Mouse (Mus musculus) limb, embryonic 13.5 days (tissue): ENCODE results near the gene 1700023F06Rik. TPM values are rescaled to one million over a fixed set of nuclear protein-coding genes. Genes with fewer than 3 reads are reported as not detected.
A peak's percentile ranks its signal among the peaks of the same experiment; 100 is the strongest.

Source experiments
- ATAC-seq: fragments of 200-750 bp; cut with Nextera tagmentation; 2 replicates; pipeline ENCODE4 v1.8.0; 2017; ENCODE audit warnings: low read depth, moderate number of reproducible peaks, moderate TSS enrichment; ENCODE audit not compliant: low FRiP score
- H3K27ac ChIP-seq: fragments of 300-500 bp; sonication (generic); 2 replicates; pipeline ENCODE4 v1.5.1; 2015; ENCODE audit warnings: inconsistent platforms, mild to moderate bottlenecking, moderate library complexity
- H3K27me3 ChIP-seq: fragments of 300-500 bp; sonication (generic); 2 replicates; pipeline ENCODE4 v1.6.1; 2015; ENCODE audit warnings: mild to moderate bottlenecking, inconsistent platforms
- H3K36me3 ChIP-seq: fragments of 300-500 bp; sonication (generic); 2 replicates; pipeline ENCODE4 v1.6.1; 2015; ENCODE audit warnings: inconsistent platforms, mild to moderate bottlenecking, moderate library complexity
- H3K4me1 ChIP-seq: fragments of 300-500 bp; sonication (generic); 2 replicates; pipeline ENCODE4 v1.6.1; 2015; ENCODE audit warnings: inconsistent platforms
- H3K4me2 ChIP-seq: fragments of 300-500 bp; sonication (generic); replicated peaks from 2 replicates; pipeline ENCODE4 v1.6.1; 2015; ENCODE audit warnings: inconsistent platforms, mild to moderate bottlenecking, moderate library complexity
- H3K4me3 ChIP-seq: fragments of 300-500 bp; sonication (generic); 2 replicates; pipeline ENCODE4 v1.5.1; 2015; ENCODE audit warnings: moderate library complexity, mild to moderate bottlenecking, inconsistent platforms
- H3K9ac ChIP-seq: fragments of 300-500 bp; sonication (generic); 2 replicates; pipeline ENCODE4 v1.6.1; 2015; ENCODE audit warnings: mild to moderate bottlenecking, inconsistent platforms
- H3K9me3 ChIP-seq: fragments of 300-500 bp; sonication (generic); 2 replicates; pipeline ENCODE4 v1.6.1; 2016; ENCODE audit warnings: inconsistent platforms
- WGBS: fragments of 180-500 bp; shearing (Covaris S2); methylation state at CpG from one replicate; pipeline ENCODE4 v1.1.7; 2015; 5-methylcytosine and 5-hydroxymethylcytosine counted together
- polyA plus RNA-seq: library from polyadenylated mRNA; unstranded; fragments of >200 nt; fragmentation: Nextera tagmentation; extraction: Ambion mirVana; gene quantifications from 2 replicates; pipeline ENCODE4 v1.2.1, GENCODE M21; 2015

The 1700023F06Rik gene
- polyA plus RNA-seq, 1 experiment from 2014 or later = 0.55 TPM

DNA sequence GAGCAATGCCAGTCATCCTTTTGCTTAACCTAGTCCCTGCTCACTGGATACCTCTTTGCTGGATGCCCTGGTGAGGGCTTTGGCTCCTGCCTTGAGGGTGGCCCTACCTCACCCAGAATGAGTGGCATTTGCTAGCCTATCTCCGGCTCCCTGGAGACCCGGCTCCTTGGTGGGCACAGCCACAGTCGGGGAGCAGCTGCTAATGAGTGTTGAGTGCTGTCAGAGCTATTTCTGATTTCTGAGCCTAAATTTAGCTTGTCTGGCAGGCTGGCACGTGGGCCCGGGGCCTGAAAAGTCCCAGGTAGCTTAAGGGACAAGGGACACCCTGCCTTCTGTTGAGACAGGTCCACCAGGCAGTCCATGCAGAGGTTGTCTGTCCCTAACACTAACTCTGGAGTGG is 31.1 kb downstream of the 1700023F06Rik start:
- Histone ChIP-seq H3K4me1 (no peaks in the 10 kb centered on the region), H3K27ac (no peak overlapping the region), H3K36me3 (no peaks in the 10 kb centered on the region), H3K9ac (no peak overlapping the region), H3K4me2 (no peak overlapping the region), H3K27me3 (peaks cover 26% of the 10 kb centered on the region), H3K9me3 (no peaks in the 10 kb centered on the region), H3K4me3 (no peak overlapping the region)
- no peak for ATAC-seq
- WGBS = 71% methylated on average over 5 of the region's 5 CpGs

DNA sequence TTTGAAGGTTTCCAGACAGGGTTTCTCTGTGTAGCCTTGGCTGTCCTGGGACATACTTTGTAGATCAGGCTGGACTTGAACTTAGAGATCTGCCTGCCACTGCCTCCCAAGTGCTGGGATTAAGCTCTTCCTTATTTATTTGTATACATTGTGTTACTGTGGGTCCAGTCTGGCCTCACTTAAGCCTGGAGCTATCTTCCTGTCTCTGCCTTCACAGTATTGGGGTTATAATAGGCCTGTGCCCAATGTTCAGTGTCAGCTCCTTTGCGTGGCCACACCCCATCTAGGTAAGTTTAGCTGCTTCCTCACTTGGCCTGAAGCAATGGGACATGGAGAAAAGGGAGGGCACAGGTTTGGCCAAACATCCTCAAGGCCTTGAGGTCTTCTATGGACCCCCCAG is 31.8 kb downstream of the 1700023F06Rik start:
- Histone ChIP-seq H3K9me3 (no peaks in the 10 kb centered on the region), H3K36me3 (no peaks in the 10 kb centered on the region), H3K9ac (no peak overlapping the region), H3K4me3 (no peak overlapping the region), H3K4me1 (peaks cover under 1% of the 10 kb centered on the region; the same call in 1 of the 2 replicates), H3K27ac (no peak overlapping the region), H3K4me2 (no peak overlapping the region), H3K27me3 (peaks cover 28% of the 10 kb centered on the region)
- no peak for ATAC-seq
- 79% methylated on average over 1 of the region's 1 CpGs for WGBS

DNA sequence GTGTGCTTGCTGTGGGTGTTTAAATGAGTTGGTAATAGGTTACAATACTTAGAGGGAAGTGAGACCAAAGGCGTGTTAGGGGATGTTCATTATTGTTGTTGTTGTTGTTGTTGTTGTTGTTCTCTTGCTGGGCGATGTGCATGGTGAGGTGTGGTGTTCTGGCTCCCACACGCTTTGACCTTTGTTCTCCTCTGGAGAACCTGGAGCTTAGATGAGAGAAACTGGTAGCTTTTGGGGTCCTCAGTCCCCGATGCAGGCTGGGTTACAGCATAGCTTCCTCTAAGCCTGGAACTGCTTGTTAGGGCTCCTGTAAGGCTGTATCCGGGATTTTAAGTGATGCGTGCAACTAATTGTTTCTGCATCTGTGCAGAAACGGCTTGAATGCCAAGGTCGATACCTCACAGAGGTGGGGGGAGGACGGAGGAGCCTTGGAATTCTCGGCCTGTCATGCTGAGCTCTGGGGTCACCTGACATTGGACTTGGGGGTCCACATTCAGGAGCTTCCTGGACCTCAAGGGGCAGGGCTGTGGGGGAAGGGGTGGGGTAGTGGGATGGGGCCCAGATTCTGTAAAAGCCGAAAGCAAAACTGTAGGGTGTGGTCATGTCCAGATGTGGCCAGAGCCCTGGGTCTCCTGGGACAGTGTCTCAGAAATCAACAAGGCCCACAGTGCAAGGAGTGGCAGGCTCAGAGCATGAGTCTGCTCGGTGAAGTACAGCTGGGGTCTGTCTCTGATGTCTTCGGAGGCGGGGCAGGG is 32.5 kb downstream of the 1700023F06Rik start:
- no peaks in the 10 kb centered on the region for H3K36me3 ChIP-seq
- WGBS = 60% methylated on average over 14 of the region's 14 CpGs

DNA sequence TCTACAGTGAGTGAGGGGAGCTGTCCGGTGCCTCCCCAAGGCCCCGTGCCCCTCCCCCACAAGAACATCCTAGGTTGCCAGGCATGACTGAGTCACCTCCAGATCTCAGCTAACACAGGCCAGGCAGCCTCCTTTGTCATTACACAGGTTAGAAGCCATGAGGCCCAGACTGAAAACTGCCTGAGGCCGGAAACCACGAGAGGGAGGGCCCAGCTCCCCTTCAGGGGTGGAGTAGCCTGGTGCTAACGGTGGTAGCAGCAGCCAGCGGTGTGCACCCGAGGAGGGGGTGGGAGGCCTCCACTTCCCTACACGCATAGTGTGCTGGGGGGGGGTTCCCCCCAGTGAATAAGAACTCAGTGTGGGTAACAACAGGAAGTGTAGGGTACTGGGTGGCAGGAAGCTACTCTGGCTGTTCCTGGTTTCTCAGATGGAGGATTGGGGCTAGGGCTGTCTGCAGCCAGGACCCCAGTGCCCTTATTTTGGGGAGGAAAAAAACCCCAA is 33.4 kb downstream of the 1700023F06Rik start:
- no peak for ATAC-seq

More for the DNA sequence above, 32.5 kb downstream of the 1700023F06Rik start:
- no peak overlapping the region for H3K9ac ChIP-seq
- H3K4me1 ChIP-seq = peaks cover 7% of the 10 kb centered on the region
- H3K27ac ChIP-seq = no peak overlapping the region
- H3K4me2 ChIP-seq = no peak overlapping the region
- no peak for ATAC-seq
- H3K27me3 ChIP-seq = peaks cover 34% of the 10 kb centered on the region
- H3K4me3 ChIP-seq = no peak overlapping the region
- no peaks in the 10 kb centered on the region for H3K9me3 ChIP-seq

DNA sequence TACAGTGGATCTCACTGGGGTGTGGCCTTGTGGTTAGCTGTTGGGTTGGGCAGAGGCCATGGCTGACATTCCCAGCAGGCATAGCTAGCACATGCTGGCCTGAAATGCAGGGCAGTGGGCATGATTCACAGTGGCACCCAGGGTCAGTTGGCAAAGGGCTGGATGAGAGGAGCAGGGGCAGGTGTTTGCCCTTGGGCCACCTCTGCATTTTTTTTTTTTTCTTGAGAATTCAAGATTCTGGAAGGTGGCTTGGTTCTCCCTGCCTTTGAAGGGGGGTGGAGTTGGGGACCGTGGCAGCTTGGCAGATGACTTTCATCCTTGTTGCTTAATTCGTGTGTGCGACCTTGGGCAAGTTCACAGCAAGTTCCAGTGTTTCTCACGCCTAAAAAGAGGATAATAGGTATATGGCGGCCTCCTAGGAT is 33.9 kb downstream of the 1700023F06Rik start:
- Histone ChIP-seq H3K9me3 (no peaks in the 10 kb centered on the region), H3K27ac (no peak overlapping the region), H3K4me3 (no peak overlapping the region), H3K36me3 (no peaks in the 10 kb centered on the region), H3K4me2 (no peak overlapping the region), H3K27me3 (peaks cover 46% of the 10 kb centered on the region), H3K9ac (no peak overlapping the region), H3K4me1 (peaks cover 15% of the 10 kb centered on the region)
- 77% methylated on average over 5 of the region's 5 CpGs for WGBS
- no peak for ATAC-seq

More for the DNA sequence above, 33.4 kb downstream of the 1700023F06Rik start:
- H3K27me3 ChIP-seq = peaks cover 41% of the 10 kb centered on the region
- no peak overlapping the region for H3K27ac ChIP-seq
- no peak overlapping the region for H3K9ac ChIP-seq
- H3K4me2 ChIP-seq = no peak overlapping the region
- H3K9me3 ChIP-seq = no peaks in the 10 kb centered on the region
- H3K4me3 ChIP-seq = no peak overlapping the region
- 48% methylated on average over 8 of the region's 8 CpGs for WGBS
- peaks cover 15% of the 10 kb centered on the region for H3K4me1 ChIP-seq
- H3K36me3 ChIP-seq = no peaks in the 10 kb centered on the region

DNA sequence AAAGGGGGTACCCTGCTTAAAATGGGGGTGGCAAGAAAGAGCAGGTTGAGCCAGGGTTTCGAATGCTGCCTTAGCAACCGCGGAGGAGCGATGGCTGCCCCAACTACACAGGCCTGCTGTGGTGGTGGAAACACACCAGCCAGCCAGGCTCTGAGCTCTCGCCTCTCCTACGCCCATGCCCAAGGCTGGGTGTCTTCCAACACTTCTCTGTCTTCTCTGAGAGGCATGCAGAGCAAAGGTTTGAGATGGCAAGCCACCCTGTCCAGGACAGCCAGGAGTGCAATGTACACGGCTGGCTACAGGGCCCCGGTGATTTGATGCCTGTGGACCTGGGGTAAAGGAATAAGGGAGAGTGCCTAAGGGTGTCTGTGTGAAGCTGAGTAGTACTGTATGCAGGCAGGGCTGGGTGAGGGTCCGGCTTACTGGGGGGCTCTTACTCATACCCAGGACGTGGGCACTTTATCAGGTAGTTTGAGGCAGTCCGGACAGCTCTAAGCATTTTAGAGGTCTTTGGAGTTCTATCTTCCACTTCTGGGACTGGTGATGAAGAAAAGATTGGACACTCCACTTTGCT is 34.5 kb downstream of the 1700023F06Rik start:
- H3K4me2 ChIP-seq = no peak overlapping the region
- WGBS = 88% methylated on average over 11 of the region's 11 CpGs
- no peak for ATAC-seq
- peaks cover 15% of the 10 kb centered on the region for H3K4me1 ChIP-seq
- H3K36me3 ChIP-seq = no peaks in the 10 kb centered on the region
- no peak overlapping the region for H3K9ac ChIP-seq
- no peak overlapping the region for H3K4me3 ChIP-seq
- peaks cover 52% of the 10 kb centered on the region for H3K27me3 ChIP-seq
- no peaks in the 10 kb centered on the region for H3K9me3 ChIP-seq
- H3K27ac ChIP-seq = no peak overlapping the region

DNA sequence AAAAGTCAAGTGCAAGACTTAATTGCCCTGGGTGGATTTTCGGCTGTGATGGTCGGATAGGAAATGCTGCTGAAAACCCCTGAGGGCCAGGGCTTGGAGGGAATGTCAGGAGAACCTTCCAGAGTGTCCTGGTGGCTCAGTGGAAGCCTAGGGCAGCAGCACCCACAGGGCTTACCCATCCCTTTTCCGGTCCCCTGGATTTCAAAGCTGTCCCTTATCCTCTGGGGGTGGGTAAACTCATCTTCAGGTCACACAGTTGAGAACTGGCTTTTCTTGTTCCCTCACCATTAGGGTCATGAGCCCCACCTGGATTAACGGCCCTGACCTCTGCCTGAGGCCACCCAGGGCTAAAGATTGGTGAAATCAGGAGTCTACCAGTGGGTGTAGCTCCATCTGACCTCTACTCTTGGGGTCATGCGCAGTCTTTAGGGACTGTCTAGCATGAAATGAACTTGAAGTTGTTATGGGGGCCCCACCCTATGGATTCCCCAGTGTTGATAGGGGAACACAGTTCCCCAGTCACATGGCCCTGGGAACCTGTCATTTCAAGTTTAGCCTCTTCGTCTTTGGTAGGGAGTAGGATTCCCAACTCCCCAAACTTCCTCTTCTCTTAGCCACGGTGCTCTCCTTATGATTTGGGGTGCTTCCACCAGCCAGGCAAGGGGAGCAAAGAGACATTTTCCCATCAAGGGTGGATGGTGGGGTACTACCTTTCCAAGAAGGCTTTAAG is 35.2 kb downstream of the 1700023F06Rik start:
- H3K27ac ChIP-seq = no peak overlapping the region
- ATAC-seq = no peak
- no peak overlapping the region for H3K4me3 ChIP-seq
- WGBS = 75% methylated on average over 7 of the region's 7 CpGs
- H3K4me2 ChIP-seq = no peak overlapping the region
- H3K27me3 ChIP-seq = peaks cover 57% of the 10 kb centered on the region
- H3K9me3 ChIP-seq = no peaks in the 10 kb centered on the region
- H3K9ac ChIP-seq = no peak overlapping the region
- H3K36me3 ChIP-seq = no peaks in the 10 kb centered on the region
- peaks cover 15% of the 10 kb centered on the region for H3K4me1 ChIP-seq

DNA sequence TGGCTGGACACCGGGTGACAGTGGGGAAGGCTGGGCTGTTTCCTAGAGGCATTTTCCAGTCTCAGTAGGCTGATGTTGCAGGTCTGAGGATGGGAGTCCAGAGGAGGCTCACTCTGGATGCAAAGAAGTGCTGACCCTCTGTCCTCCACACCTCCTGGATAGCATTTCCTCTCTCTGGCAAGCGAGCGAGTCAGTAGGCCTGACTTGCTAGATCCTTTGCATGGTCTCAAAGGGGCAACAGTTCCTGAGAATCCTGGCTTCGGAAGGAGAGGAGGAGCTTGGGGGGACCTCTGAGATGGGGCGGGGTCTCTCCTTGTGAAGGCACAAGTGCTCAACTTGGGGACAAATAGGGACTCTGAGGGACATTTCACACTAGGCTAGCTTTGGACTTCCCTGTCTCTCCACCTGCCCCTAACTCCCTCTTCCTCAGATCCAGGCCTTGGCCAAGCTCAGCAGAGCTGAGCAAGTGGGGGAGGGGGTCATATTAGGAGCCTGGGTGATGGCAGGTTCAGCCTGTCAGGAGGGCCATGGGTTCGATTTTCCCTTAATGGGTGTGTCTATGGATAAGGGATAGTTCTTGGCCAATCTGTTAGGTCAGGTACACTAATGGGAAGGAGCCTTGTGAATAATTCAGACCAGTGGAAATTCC is 35.8 kb downstream of the 1700023F06Rik start:
- H3K9ac ChIP-seq = no peak overlapping the region
- ATAC-seq = no peak
- 65% methylated on average over 6 of the region's 6 CpGs for WGBS
- no peak overlapping the region for H3K4me2 ChIP-seq
- no peaks in the 10 kb centered on the region for H3K9me3 ChIP-seq
- H3K4me1 ChIP-seq = peaks cover 15% of the 10 kb centered on the region
- H3K27me3 ChIP-seq = peaks cover 60% of the 10 kb centered on the region
- H3K36me3 ChIP-seq = no peaks in the 10 kb centered on the region
- H3K4me3 ChIP-seq = no peak overlapping the region
- no peak overlapping the region for H3K27ac ChIP-seq

DNA sequence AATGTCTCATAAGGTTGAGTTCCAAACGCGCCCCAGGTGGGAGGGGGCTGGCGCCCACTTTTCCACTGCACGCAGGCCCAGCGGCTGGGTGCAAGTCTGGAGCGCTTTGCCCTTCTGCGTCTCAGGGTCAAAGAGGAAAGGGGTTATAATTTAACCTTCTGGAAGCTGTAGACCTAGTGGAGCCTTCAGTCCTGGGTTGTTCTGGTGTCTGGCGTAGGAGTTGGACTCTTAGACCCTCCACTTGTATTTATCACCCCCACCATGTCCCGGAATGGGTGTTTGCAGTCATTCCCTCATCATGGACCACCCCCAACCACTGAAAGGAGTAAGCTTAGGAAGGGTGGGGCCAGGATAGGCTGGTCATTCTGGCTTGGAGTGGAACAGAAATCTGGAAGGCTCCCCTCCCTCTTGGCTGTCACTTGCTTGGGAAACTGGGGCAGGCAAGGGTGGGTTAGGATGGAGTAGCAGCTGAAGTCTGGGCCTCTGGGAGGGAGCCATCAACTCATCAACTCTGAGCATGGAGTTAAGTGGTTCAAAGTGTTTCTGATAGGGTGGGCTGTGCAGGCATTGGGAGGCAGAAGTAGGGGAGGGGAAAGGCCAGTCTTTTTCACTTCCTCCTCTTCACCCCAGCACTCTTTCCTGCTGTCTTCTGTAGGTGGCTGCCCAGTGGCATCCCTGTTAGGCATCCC is 36.5 kb downstream of the 1700023F06Rik start:
- Histone ChIP-seq H3K4me1 (peaks cover 15% of the 10 kb centered on the region), H3K27me3 (peaks cover 64% of the 10 kb centered on the region), H3K4me3 (peak overlapping the region; percentile 61; the same call in 1 of the 2 replicates), H3K27ac (no peak overlapping the region), H3K4me2 (no peak overlapping the region; the same call in 1 of the 2 replicates), H3K9ac (no peak overlapping the region), H3K36me3 (no peaks in the 10 kb centered on the region), H3K9me3 (no peaks in the 10 kb centered on the region)
- no peak for ATAC-seq
- WGBS = 59% methylated on average over 9 of the region's 9 CpGs

DNA sequence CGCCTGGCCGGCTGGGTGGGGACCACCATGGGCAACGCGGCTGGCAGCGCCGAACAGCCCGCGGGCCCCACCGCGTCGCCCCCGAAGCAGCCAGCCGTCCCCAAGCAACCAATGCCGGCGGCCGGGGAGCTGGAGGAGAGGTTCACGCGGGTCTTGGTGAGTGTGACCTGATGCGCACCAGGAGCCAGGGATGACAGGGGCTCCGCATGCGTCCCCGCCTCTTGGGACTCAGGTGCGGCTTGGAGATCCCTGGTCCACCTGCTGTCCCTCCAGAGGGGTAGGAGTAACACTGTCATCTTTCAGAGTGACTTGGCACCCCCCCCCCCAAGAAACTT is 37.1 kb downstream of the 1700023F06Rik start:
- WGBS = 3% methylated on average over 23 of the region's 23 CpGs
- Histone ChIP-seq H3K36me3 (no peaks in the 10 kb centered on the region), H3K27ac (no peak overlapping the region), H3K4me3 (peak overlapping the region; percentile 61), H3K4me2 (peak overlapping the region; percentile 97), H3K9ac (peak overlapping the region; percentile 63), H3K4me1 (peaks cover 15% of the 10 kb centered on the region), H3K9me3 (no peaks in the 10 kb centered on the region), H3K27me3 (peaks cover 64% of the 10 kb centered on the region)
- no peak for ATAC-seq

DNA sequence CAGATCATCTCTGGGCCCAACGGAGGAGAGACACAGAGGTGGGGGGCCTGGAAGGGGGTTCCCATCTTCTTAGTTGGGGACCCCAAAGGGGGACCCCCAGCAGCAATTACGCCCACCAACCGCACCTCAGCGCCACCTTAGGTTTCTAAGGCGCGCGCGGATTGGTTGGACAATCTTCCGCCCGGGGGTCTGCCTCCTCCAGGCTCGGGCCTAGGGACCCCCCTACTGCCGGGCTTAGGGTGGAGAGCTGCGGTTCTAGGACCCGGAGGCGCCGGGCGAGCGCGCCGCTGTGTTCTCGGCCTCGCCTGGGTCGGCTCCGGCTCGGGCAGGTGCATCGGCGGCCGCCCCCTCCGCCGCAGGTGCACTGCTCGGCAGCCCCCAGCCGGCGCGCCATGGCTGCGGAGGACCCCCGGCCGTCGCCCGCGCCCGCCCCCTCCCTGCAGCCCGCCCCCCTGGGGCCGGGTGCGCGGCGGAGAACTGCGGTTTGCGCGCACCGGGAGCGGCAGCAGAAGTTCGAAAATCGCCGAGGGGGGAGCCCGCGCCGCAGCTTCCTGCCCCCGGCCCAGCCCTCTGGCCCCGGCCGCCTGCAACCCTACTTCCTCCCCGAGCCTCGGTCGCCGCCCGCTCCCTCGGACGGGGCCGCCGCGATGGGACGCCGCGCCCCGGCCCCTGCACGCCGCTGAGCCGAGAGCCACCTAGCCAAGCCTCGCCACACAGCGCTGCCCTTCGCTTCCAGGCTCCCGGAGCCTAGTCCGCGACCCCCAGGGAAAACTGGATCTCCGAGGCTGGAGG is 37.7 kb downstream of the 1700023F06Rik start, which contains the start of gene Fmnl1:
TSS of gene Fmnl1 (plus strand) at position 614 of the 792 bp plus-strand sequence.
- Histone ChIP-seq H3K4me3 (peak within 1 kb of the TSS; percentile 61), H3K9me3 (no peaks in the 10 kb centered on the region), H3K27me3 (peaks cover 68% of the 10 kb centered on the region), H3K9ac (peak within 1 kb of the TSS; percentile 63), H3K4me2 (peak within 1 kb of the TSS; percentile 97), H3K27ac (no peak within 1 kb of the TSS), H3K36me3 (no peaks in the 10 kb centered on the region), H3K4me1 (peaks cover 15% of the 10 kb centered on the region)
- WGBS = 2% methylated on average over 69 of the region's 84 CpGs
- peak; percentile 7; the same call in 1 of the 2 replicates for ATAC-seq
